Mouse (Mus musculus) kidney, postnatal 36 days (tissue): ENCODE measurements around the gene Serpind1.
A peak's percentile ranks its signal among the peaks of the same experiment; 100 is the strongest.

Experiments used
- DNase-seq, 2 experiments: peaks; one replicate each; pipeline ENCODE4 v3.0.0; 2021 to 2022; ENCODE audit warnings: mixed read lengths in 2 of 2

Gene Serpind1

GRCm38 (mm10) chr16:17331116-17331515 is at the start of gene Serpind1:
Serpind1 (plus strand) TSS chr16:17331371.
- no peak for DNase-seq

- no peak for DNase-seq
Measured at GRCm38 (mm10) chr16:17283151-17283550, 48.0 kb upstream of the Serpind1 start.

- no peak for DNase-seq
Measured at GRCm38 (mm10) chr16:17287103-17287502, 44.1 kb upstream of the Serpind1 start.

- DNase-seq = no peak
Measured at GRCm38 (mm10) chr16:17291016-17291415, 40.2 kb upstream of the Serpind1 start.

- DNase-seq = peak; percentile 61 to 89
Measured at GRCm38 (mm10) chr16:17292751-17293150, 38.4 kb upstream of the Serpind1 start.

GRCm38 (mm10) chr16:17300818-17301217 is 30.4 kb upstream of the Serpind1 start:
- no peak for DNase-seq

- no peak for DNase-seq
Measured at GRCm38 (mm10) chr16:17303521-17304245, 27.5 kb upstream of the Serpind1 start.

- no peak for DNase-seq
Measured at GRCm38 (mm10) chr16:17307461-17307860, 23.7 kb upstream of the Serpind1 start.

GRCm38 (mm10) chr16:17309036-17309435 is 22.1 kb upstream of the Serpind1 start:
- no peak for DNase-seq

- DNase-seq = no peak
Measured at GRCm38 (mm10) chr16:17312531-17312930, 18.6 kb upstream of the Serpind1 start.

GRCm38 (mm10) chr16:17316554-17316953 is 14.6 kb upstream of the Serpind1 start:
- DNase-seq = no peak

- DNase-seq = peak in 1 of 2 experiments; percentile 22
Measured at GRCm38 (mm10) chr16:17321481-17321880, 9.7 kb upstream of the Serpind1 start.

- DNase-seq = no peak
Measured at GRCm38 (mm10) chr16:17324745-17325144, 6.4 kb upstream of the Serpind1 start.

GRCm38 (mm10) chr16:17326064-17326463 is 5.1 kb upstream of the Serpind1 start:
- no peak for DNase-seq

- DNase-seq = no peak
Measured at GRCm38 (mm10) chr16:17329848-17330570, 1.2 kb upstream of the Serpind1 start.

GRCm38 (mm10) chr16:17331855-17332254 is 684 bp downstream of the Serpind1 start:
- DNase-seq = no peak

GRCm38 (mm10) chr16:17334574-17334973 is 3.4 kb downstream of the Serpind1 start:
- no peak for DNase-seq

GRCm38 (mm10) chr16:17336089-17336488 is 4.9 kb downstream of the Serpind1 start:
- DNase-seq = no peak

GRCm38 (mm10) chr16:17339701-17340100 is 8.5 kb downstream of the Serpind1 start:
- no peak for DNase-seq

GRCm38 (mm10) chr16:17340705-17341104 is 9.5 kb downstream of the Serpind1 start:
- DNase-seq = no peak

GRCm38 (mm10) chr16:17341847-17342246 is 10.7 kb downstream of the Serpind1 start:
- no peak for DNase-seq

- DNase-seq = peak; percentile 31 to 32
Measured at GRCm38 (mm10) chr16:17345141-17345812, 14.1 kb downstream of the Serpind1 start.

GRCm38 (mm10) chr16:17345813-17346155 is 14.6 kb downstream of the Serpind1 start:
- DNase-seq = no peak

- DNase-seq = no peak
Measured at GRCm38 (mm10) chr16:17346766-17347165, 15.6 kb downstream of the Serpind1 start.
